Mouse (Mus musculus) heart, postnatal 36 days (tissue): Measurements from ENCODE around the gene Gm28372. TPM values are rescaled to one million over a fixed set of nuclear protein-coding genes. Genes with fewer than 3 reads are reported as not detected.

Experiments used
- DNase-seq, 2 experiments: peaks; one replicate each; pipeline ENCODE4 v3.0.0; 2021 to 2022
- intact Hi-C: fragments of 180-260 bp; cut with DNase I; formaldehyde crosslinking; loops from one replicate; pipeline ENCODE4 v1.15.1; 2025
- total RNA-seq, 2 experiments: library from RNA; stranded (reverse); gene quantifications; 2 replicates each; pipeline ENCODE4 v1.2.3; 2021

Gm28372 gene
- total RNA-seq, 2 experiments from 2014 or later: not detected

DNA sequence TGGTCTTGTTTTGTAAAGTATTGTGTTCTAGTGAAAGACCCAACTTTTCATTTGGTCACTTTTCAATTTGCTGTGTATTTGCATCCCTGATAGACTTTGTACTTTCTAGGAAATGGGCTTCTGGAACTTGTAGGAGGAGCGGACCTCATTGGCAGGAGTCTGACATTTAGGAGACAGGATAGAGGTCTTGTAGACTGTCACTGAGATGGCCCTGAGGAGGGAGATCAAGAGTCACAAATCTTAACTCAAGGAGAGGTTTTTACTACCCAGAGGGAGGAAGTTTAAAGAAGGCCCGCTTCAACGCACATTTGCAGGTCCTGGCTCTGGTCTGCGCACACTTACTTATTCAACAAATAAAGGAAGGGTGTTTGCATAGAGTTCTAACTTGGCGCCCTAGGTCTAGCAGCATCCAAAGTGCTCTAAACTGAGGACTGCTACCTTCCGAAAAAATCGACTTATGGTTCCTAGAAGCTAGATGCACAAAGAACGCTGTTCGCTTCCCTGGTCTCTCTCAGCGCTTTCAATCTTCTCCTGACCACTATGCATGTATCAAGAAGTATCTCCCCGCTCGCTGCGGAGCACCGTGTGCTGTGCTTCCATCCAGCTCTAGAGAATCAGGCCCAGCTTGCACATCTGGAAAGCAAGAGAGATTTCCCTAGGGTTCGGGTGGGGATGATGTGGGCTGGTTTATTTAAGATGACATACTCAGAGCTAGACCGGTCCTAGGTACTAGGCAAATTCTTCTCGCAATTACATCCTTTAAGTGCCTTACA, 44.2 kb downstream of the Gm28372 start:
- intact Hi-C loops: loop anchor here (2.0 kb wide), 1 partner anchor 48 kb away; no protein-coding TSS in a partner anchor

DNA sequence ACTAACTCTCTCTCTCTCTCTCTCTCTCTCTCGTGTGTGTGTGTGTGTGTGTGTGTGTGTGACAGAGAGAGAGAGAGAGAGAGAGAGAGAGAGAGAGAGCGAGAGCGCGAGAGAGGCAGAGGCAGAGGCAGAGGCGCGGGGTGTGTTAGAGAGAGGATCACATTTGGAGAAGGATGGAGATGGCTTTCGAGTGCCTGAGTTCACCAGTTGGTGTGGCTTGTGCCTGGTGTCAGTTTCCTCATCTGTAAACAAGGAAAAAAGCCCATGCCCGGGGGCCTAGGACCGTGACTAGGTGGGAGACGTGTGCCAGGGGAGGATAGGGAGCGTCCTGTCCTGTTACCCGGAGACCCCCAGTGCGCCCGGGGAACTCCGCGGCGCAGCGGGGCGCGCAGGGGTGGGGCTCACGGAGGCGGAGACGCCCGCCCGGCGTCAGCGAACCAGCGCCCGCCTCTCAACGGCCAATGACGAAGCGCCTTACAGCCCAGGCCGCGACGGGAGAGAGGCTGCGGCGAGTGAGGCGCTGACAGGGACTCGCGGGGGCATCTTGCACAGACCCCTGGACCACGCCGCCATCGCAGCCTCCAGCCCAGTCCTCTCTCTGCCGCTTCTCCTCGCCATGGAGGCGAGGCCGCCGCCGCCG, 44.9 kb downstream of the Gm28372 start, which contains the start of gene Ptpra:
Ptpra (plus strand) TSS at position 485 of the 640 bp plus-strand sequence.
- DNase-seq: peak; percentile 96
- intact Hi-C loops: loop anchor here (2.0 kb wide), 2 partner anchors 25 to 47 kb away; partner anchors contain the start of genes Pced1a and Vps16

More for the DNA sequence above, 44.2 kb downstream of the Gm28372 start:
- no peak for DNase-seq

DNA sequence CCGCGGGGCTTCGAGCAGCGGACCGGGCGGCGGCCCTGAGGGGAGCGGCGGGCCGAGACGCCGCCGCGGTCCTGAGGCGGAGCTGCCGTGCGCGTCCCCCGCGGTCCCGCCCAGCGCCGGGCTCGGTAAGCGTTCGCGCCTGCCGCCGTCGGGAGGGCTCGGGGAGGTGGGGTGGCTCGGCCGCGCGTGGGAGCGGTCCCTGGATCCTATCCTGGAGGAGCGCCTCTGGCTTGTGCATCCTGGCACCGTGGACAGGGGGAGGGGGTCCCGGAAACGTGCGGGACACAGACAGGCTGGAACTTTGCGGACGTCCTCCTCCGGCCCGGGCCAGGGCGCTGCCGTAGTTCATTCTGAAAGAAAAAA, 45.4 kb downstream of the Gm28372 start:
- intact Hi-C loops: loop anchor here (2.0 kb wide), 1 partner anchor 26 kb away; the partner anchor contains the start of genes Pced1a and Vps16
- DNase-seq: peak in 1 of 2 experiments; percentile 75

DNA sequence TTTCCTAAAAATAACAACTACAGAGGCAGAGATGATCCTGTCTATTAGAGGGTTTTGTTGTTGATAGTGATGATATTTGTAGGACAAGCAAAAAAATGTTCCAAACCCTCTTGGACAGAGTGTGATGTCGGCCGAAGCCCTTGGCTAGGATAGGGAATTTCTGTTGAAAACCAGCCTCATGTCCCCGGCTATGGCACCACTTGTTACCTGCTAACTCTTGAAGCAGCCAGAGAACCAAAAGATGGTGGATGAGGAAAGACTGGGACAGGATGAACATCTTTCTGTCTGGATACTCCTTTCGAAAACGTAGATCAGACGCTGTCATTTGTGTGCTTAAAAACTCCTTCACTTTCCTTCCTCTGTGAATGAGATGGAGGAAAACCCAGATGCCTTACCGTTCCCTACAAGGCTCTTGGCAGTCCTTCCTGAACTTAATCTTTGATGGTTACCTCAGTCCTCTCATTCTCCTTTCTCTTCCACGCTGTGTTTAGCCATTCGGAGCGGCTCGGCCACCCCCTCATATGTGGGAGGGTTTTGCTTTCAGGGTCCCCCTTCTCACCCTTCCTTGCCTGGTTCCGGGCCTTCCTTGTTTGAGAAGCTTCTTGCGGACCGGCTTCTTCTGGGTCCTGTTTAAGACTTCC, 46.2 kb downstream of the Gm28372 start:
- DNase-seq: no peak

DNA sequence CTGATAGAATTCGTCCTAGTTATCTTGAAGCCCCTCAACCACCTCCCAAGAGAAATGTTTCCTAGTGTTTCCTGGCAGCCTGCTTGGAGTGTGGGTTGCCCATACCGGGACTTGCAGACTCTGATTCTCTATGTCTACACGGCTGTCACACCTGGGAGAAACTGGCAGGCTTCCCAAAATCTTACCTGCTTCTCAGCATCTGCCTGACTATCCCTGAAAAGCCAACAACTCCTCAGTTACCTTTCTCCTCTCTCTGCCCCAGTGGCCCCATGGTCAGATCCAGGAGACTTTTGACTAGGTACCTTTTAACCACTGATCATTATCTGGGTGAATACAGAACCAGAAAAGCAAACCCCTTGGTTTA, 46.7 kb downstream of the Gm28372 start:
- no peak for DNase-seq
- intact Hi-C loops: loop anchor here (2.0 kb wide), 2 partner anchors 25 to 27 kb away; partner anchors contain the start of genes Pced1a and Vps16

More for the DNA sequence above, 46.2 kb downstream of the Gm28372 start:
- intact Hi-C loops: loop anchor here (2.0 kb wide), 1 partner anchor 26 kb away; the partner anchor contains the start of genes Pced1a and Vps16

DNA sequence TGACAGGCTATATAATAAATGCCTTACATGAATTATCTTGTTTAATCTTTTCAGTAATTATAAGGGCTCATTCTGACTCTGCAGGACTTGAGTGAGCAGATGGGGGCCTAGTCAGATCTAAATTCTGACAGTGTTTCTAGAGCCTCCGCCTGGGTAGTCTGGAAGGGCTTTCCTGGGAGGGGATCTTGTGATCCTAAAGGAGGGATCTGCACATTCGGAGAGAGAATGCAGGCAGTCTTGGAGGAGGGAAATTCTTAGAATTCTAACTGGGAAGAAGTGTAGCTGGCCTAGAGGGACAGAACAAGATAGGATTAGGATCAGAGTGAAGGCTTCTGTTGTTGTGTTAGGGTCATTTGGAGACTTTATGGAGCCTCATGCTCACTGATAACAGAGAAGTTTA, 47.2 kb downstream of the Gm28372 start:
- intact Hi-C loops: loop anchor here (2.0 kb wide), 1 partner anchor 25 kb away; no protein-coding TSS in a partner anchor
- no peak for DNase-seq

DNA sequence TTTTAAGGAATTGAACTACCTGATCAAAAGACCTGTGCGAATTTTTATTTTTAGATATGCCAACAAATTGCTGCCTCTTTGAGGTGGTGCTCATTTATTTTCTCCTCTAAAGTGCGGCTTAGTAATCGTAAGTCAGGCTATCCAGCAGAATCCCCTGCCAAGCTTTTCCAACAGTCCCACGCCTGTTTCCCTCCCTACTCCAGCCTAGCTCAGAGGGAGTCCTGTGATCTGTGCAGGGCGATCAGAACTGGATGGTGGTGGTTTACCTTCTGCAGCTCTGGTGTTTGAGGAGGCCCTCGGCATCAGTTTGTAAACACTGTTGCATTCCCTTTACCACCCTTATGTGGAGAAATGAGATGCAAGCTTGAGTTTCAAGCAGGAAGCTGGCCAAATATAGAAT, 48.4 kb downstream of the Gm28372 start:
- DNase-seq: no peak
- intact Hi-C loops: loop anchor here (2.0 kb wide), 1 partner anchor 23 kb away; no protein-coding TSS in a partner anchor

DNA sequence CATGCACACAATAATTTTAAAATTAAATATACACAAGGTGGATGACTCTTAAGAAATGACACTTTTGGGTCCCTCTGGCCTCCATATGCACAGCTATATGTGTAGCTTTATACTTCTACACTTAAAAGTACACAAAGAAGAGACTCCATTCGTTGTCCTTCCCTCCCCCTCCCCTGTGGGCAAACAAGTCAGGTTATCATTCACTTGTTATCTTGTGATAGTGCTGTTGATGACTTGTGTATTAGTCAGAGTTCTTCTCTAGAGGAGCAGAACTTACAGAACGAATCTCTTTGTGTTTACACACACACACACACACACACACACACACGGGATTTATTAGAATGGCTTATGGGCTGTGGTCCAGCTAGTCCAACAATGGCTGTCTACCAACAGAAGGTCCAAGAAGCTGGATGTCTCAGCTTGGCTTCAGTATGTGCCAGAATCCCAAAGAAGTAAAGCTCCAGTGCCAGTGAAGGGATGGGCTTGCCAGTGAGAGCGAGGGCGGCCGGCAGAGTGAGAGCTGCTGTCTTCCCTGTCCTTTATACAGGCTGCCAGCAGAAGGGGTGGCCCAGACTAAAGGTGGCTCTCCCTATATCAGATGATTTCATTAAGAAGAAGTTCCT, 49.8 kb downstream of the Gm28372 start:
- intact Hi-C loops: no loop called here
- DNase-seq: no peak

Other genes with a start within 250 kb of the Gm28372 start
- 100 to 1,000 TPM; 138 to 147 TPM for gene Snrpb, start 225.8 kb upstream of the Gm28372 start, total RNA-seq
- gene Tmc2, start 210.0 kb upstream of the Gm28372 start, total RNA-seq: not detected
- gene Nop56, start 130.8 kb upstream of the Gm28372 start, total RNA-seq: 10 to 100 TPM; 31.6 to 36.7 TPM
- gene Idh3b, start 120.7 kb upstream of the Gm28372 start, total RNA-seq: 100 to 1,000 TPM; 794 to 801 TPM
- under 1 TPM; 0.47 to 0.60 TPM for gene Ebf4, start 110.1 kb upstream of the Gm28372 start, total RNA-seq
- gene Cpxm1, start 7.7 kb upstream of the Gm28372 start, total RNA-seq: 1 to 10 TPM; 3.4 to 4.7 TPM
- not detected for gene 1700020A23Rik, start within 50 bp of the Gm28372 start, total RNA-seq
- gene Tmem239, start 1.2 kb downstream of the Gm28372 start, total RNA-seq: not detected
- 10 to 100 TPM; 25.2 to 30.7 TPM for gene Vps16, start 19.1 kb downstream of the Gm28372 start, total RNA-seq
- gene Pced1a, start 19.5 kb downstream of the Gm28372 start, total RNA-seq: 1 to 10 TPM; 4.9 to 5.3 TPM
- 10 to 100 TPM; 48.6 to 49.0 TPM for gene Ptpra, start 45.0 kb downstream of the Gm28372 start, total RNA-seq
- 10 to 100 TPM; 66.1 to 70.0 TPM for gene Mrps26, start 158.5 kb downstream of the Gm28372 start, total RNA-seq
- not detected for gene Oxt, start 170.9 kb downstream of the Gm28372 start, total RNA-seq
- 1 to 10 TPM in 1 of 2 experiments, under 1 TPM in 1; 0.68 to 4.8 TPM for gene Avp, start 177.3 kb downstream of the Gm28372 start, total RNA-seq
- 1 to 10 TPM; 7.1 to 8.0 TPM for gene Fastkd5, start 224.8 kb downstream of the Gm28372 start, total RNA-seq
- 1 to 10 TPM; 3.7 to 4.1 TPM for gene Ubox5, start 224.8 kb downstream of the Gm28372 start, total RNA-seq
- 1 to 10 TPM; 4.3 to 5.8 TPM for gene Lzts3, start 237.6 kb downstream of the Gm28372 start, total RNA-seq